Mouse (Mus musculus) MEL (cell line): Measurements from ENCODE around the gene Kcnb1. TPM values are rescaled to one million over a fixed set of nuclear protein-coding genes. Genes with fewer than 3 reads are reported as not detected.

Experiments used
- DNase-seq: peaks from one replicate; pipeline ENCODE4 v3.0.0; 2011; ENCODE audit warnings: low read depth, low spot score
- H3K27ac ChIP-seq: 2 replicates; pipeline ENCODE4 v1.5.1; 2012; ENCODE audit warnings: low read depth, mild to moderate bottlenecking, control low read depth, low read length, moderate library complexity; ENCODE audit not compliant: control insufficient read depth
- H3K27me3 ChIP-seq, 2 experiments: fragments of 150-350 bp in 1 of 2; sonication (generic) in 1 of 2; 2 replicates each; pipeline ENCODE4 v1.6.1; 2012; ENCODE audit warnings: low read length in 2 of 2, mild to moderate bottlenecking in 2 of 2, improper control_type of control experiment in 1 of 2, moderate library complexity in 1 of 2; ENCODE audit not compliant: insufficient read depth in 2 of 2, control insufficient read depth in 1 of 2
- H3K36me3 ChIP-seq, 2 experiments: 2 replicates each; pipeline ENCODE4 v1.6.1; 2012 to 2014; ENCODE audit warnings: low read length in 2 of 2, improper control_type of control experiment in 1 of 2, inconsistent platforms in 1 of 2, mild to moderate bottlenecking in 1 of 2; ENCODE audit not compliant: insufficient read depth in 2 of 2, control insufficient read depth in 1 of 2
- H3K4me1 ChIP-seq, 2 experiments: fragments of 150-350 bp in 1 of 2; sonication (generic) in 1 of 2; 2 replicates each; pipeline ENCODE4 v1.6.1; 2012; ENCODE audit warnings: low read length in 2 of 2, improper control_type of control experiment in 1 of 2, mild to moderate bottlenecking in 1 of 2; ENCODE audit not compliant: insufficient read depth in 2 of 2, control insufficient read depth in 1 of 2
- H3K4me3 ChIP-seq, 2 experiments: fragments of 150-350 bp in 1 of 2; sonication (generic) in 1 of 2; 2 replicates each; pipeline ENCODE4 v1.5.1; 2012; ENCODE audit warnings: low read depth in 2 of 2, low read length in 2 of 2, mild to moderate bottlenecking in 2 of 2, moderate library complexity in 2 of 2, control low read depth in 1 of 2, improper control_type of control experiment in 1 of 2; ENCODE audit not compliant: control insufficient read depth in 1 of 2, insufficient read depth in 1 of 2
- H3K79me2 ChIP-seq: 2 replicates; pipeline ENCODE4 v1.6.1; 2012; ENCODE audit warnings: mild to moderate bottlenecking, low read length, moderate library complexity; ENCODE audit not compliant: control insufficient read depth, poor library complexity, insufficient read depth
- H3K9ac ChIP-seq: 2 replicates; pipeline ENCODE4 v1.6.1; 2012; ENCODE audit warnings: low read depth, mild to moderate bottlenecking, control low read depth, low read length, moderate library complexity; ENCODE audit not compliant: control insufficient read depth, poor library complexity, severe bottlenecking
- H3K9me3 ChIP-seq: fragments of 150-350 bp; sonication (generic); replicated peaks from 2 replicates; pipeline ENCODE4 v1.6.1; 2012; ENCODE audit warnings: mild to moderate bottlenecking, low read length, improper control_type of control experiment, moderate library complexity; ENCODE audit not compliant: insufficient read depth
- BHLHE40 ChIP-seq: IDR thresholded peaks from 2 replicates; pipeline ENCODE4 v1.6.1; 2012; ENCODE audit warnings: low read depth, mild to moderate bottlenecking, inconsistent platforms, low read length, improper control_type of control experiment, borderline replicate concordance
- CTCF ChIP-seq, 3 experiments: IDR thresholded peaks in 2 of 3; conservative IDR thresholded peaks in 1 of 3; 2 replicates each; pipeline ENCODE4 v1.5.1; 2011 to 2012; ENCODE audit warnings: low read length in 3 of 3, low read depth in 2 of 3, mild to moderate bottlenecking in 2 of 3, improper control_type of control experiment in 1 of 3, inconsistent platforms in 1 of 3, mixed read lengths in 1 of 3, moderate library complexity in 1 of 3; ENCODE audit not compliant: control insufficient read depth in 1 of 3, insufficient read depth in 1 of 3, poor library complexity in 1 of 3, severe bottlenecking in 1 of 3
- E2F4 ChIP-seq: IDR thresholded peaks from 2 replicates; pipeline ENCODE4 v1.6.1; 2011; ENCODE audit warnings: low read depth, low read length, improper control_type of control experiment, borderline replicate concordance
- ELF1 ChIP-seq: IDR thresholded peaks from 2 replicates; pipeline ENCODE4 v1.6.1; 2014; ENCODE audit warnings: low read depth, mild to moderate bottlenecking, inconsistent platforms, low read length, improper control_type of control experiment, moderate library complexity
- ETS1 ChIP-seq: IDR thresholded peaks from 2 replicates; pipeline ENCODE4 v1.6.1; 2012; ENCODE audit warnings: low read depth, mild to moderate bottlenecking, inconsistent platforms, low read length, improper control_type of control experiment, moderate library complexity
- GABPA ChIP-seq: IDR thresholded peaks from 2 replicates; pipeline ENCODE4 v1.6.1; 2012; ENCODE audit warnings: low read depth, mild to moderate bottlenecking, inconsistent platforms, low read length, improper control_type of control experiment, moderate library complexity
- HCFC1 ChIP-seq: IDR thresholded peaks from 2 replicates; pipeline ENCODE4 v1.6.1; 2012; ENCODE audit warnings: low read depth, mild to moderate bottlenecking, inconsistent platforms, low read length, improper control_type of control experiment, moderate library complexity
- KAT2A ChIP-seq: conservative IDR thresholded peaks from 2 replicates; pipeline ENCODE4 v1.6.1; 2012; ENCODE audit warnings: low read depth, low read length, improper control_type of control experiment, inconsistent platforms
- MAFK ChIP-seq: IDR thresholded peaks from 2 replicates; pipeline ENCODE4 v1.6.1; 2011; ENCODE audit warnings: low read depth, mild to moderate bottlenecking, low read length, improper control_type of control experiment, borderline replicate concordance
- MAZ ChIP-seq: IDR thresholded peaks from 2 replicates; pipeline ENCODE4 v1.6.1; 2012; ENCODE audit warnings: low read depth, mild to moderate bottlenecking, inconsistent platforms, low read length, improper control_type of control experiment
- MXI1 ChIP-seq: IDR thresholded peaks from 2 replicates; pipeline ENCODE4 v1.6.1; 2011; ENCODE audit warnings: mild to moderate bottlenecking, low read depth, low read length, improper control_type of control experiment
- POLR2AphosphoS2 ChIP-seq: IDR thresholded peaks from 2 replicates; pipeline ENCODE4 v1.6.1; 2011; ENCODE audit warnings: low read length, improper control_type of control experiment
- POLR2AphosphoS5 ChIP-seq: IDR thresholded peaks from 2 replicates; pipeline ENCODE4 v1.6.1; 2012; ENCODE audit warnings: low read depth, borderline replicate concordance, mild to moderate bottlenecking, inconsistent platforms, low read length, moderate library complexity, mixed read lengths
- RAD21 ChIP-seq: IDR thresholded peaks from 2 replicates; pipeline ENCODE4 v1.6.1; 2011; ENCODE audit warnings: mild to moderate bottlenecking, low read depth, low read length, improper control_type of control experiment
- RCOR1 ChIP-seq: IDR thresholded peaks from 2 replicates; pipeline ENCODE4 v1.6.1; 2012; ENCODE audit warnings: low read depth, mild to moderate bottlenecking, inconsistent platforms, low read length, improper control_type of control experiment
- TAL1 ChIP-seq: IDR thresholded peaks from 2 replicates; pipeline ENCODE4 v1.6.1; 2012; ENCODE audit warnings: mild to moderate bottlenecking, inconsistent platforms, low read length, moderate library complexity, mixed read lengths
- TBP ChIP-seq: IDR thresholded peaks from 2 replicates; pipeline ENCODE4 v1.8.0; 2011; ENCODE audit warnings: low read depth, low read length, improper control_type of control experiment
- TCF12 ChIP-seq: IDR thresholded peaks from 2 replicates; pipeline ENCODE4 v1.6.1; 2014; ENCODE audit warnings: low read depth, mild to moderate bottlenecking, inconsistent platforms, low read length, improper control_type of control experiment, moderate library complexity
- ZC3H11A ChIP-seq: IDR thresholded peaks from 2 replicates; pipeline ENCODE4 v1.6.1; 2012; ENCODE audit warnings: low read depth, mild to moderate bottlenecking, inconsistent platforms, low read length, improper control_type of control experiment
- polyA plus RNA-seq, 2 experiments: library from polyadenylated mRNA; stranded (reverse) in 1 of 2; unstranded in 1 of 2; fragments of >175 nt in 1 of 2; fragments of >200 nt in 1 of 2; gene quantifications; 2 replicates each; pipeline versions ENCODE4 v1.2.1 to v1.2.4; 2012; ENCODE audit warnings: low replicate concordance in 2 of 2, low read depth in 1 of 2; ENCODE audit not compliant: insufficient read length in 2 of 2, insufficient read depth in 1 of 2, missing spikeins in 1 of 2
- total RNA-seq: library from RNA; depleted of rRNA; stranded (reverse); fragments of 300-350 nt; gene quantifications from 2 replicates; pipeline ENCODE4 v1.2.3, GENCODE M21; 2012

Kcnb1 gene
- total and polyA plus RNA-seq, 3 experiments, result 0.39 to 3.6 TPM; not detected in 1

DNA sequence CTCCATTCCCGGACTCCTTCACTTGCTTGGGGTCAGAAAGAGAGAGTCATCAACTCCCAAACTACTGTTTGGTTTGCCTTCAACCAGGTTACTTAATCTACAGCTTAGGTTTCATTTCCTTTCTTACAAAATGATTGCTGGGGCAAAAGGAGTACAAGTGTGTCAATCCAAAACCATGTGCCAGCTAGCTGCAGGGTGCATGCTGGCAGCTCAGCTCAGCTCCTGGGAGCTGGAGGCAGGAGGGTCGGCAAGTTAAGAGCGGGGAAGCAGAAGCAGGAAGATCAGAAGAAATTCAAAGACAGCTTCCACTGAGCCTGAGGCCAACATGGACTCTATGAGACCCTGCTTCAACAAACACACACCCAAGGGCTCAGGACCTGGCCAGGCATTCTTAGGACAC is 129.6 kb downstream of the Kcnb1 start:
- TF ChIP-seq HCFC1 (no peak), KAT2A (no peak)
- TF ChIP-seq, all 39 proteins: peak for 0
- H3K79me2 ChIP-seq, result peaks cover 48% of the 10 kb centered on the region
- H3K27ac ChIP-seq, result no peak overlapping the region
- peak overlapping the region; percentile 14; the same call in 1 of the 2 replicates for H3K9ac ChIP-seq
- peaks cover 0 to 7% of the 10 kb centered on the region in 2 experiments; a peak in 2 of 4 replicates for H3K4me1 ChIP-seq
- H3K4me3 ChIP-seq, result no peak overlapping the region
- H3K27me3 ChIP-seq, result no peaks in the 10 kb centered on the region
- no peaks in the 10 kb centered on the region for H3K9me3 ChIP-seq
- peaks cover 11 to 14% of the 10 kb centered on the region in 2 experiments for H3K36me3 ChIP-seq
- DNase-seq, result no peak

DNA sequence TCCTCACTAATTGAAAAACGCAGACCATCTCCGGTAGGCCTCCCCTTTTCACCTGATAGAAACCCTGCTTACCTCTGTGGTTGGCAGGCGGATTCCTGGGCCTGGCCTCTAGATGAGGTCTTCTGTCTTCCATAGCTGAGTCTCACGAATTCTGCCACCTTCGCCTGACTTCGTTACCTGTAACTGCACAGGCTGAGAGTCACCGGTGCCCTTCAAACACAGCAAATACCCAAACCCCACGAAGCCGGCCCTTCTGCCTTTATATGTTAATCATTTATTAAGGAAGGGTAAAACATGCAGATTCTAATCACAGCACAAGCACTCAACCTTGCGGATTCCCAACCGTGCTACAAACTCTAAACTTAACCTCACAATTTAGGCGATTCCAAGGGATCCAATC is 130.0 kb downstream of the Kcnb1 start:
- Histone ChIP-seq H3K27ac (no peak overlapping the region), H3K36me3 (peaks cover 10 to 11% of the 10 kb centered on the region in 2 experiments), H3K9ac (no peak overlapping the region), H3K4me1 (peaks cover 0 to 11% of the 10 kb centered on the region in 2 experiments; a peak in 2 of 4 replicates), H3K4me3 (no peak overlapping the region), H3K9me3 (no peaks in the 10 kb centered on the region), H3K79me2 (peaks cover 48% of the 10 kb centered on the region), H3K27me3 (no peaks in the 10 kb centered on the region)
- DNase-seq, result no peak
- no peak for TF ChIP-seq ETS1
- no peak for TF ChIP-seq TAL1
- no peak for TF ChIP-seq KAT2A
- TF ChIP-seq ZC3H11A, result no peak
- TF ChIP-seq BHLHE40, result no peak
- TF ChIP-seq TBP, result no peak
- TF ChIP-seq HCFC1, result no peak
- no peak for TF ChIP-seq POLR2AphosphoS2
- TF ChIP-seq MAFK, result no peak

GRCm38 (mm10) chr2:167059536-167059935 is 130.4 kb downstream of the Kcnb1 start:
- Histone ChIP-seq H3K4me1 (peaks cover 0 to 14% of the 10 kb centered on the region in 2 experiments; a peak in 2 of 4 replicates), H3K36me3 (peaks cover 9 to 15% of the 10 kb centered on the region in 2 experiments), H3K27ac (no peak overlapping the region), H3K27me3 (no peaks in the 10 kb centered on the region), H3K9me3 (no peaks in the 10 kb centered on the region), H3K9ac (no peak overlapping the region), H3K4me3 (no peak overlapping the region), H3K79me2 (peaks cover 45% of the 10 kb centered on the region)
- TF ChIP-seq POLR2AphosphoS2, result no peak
- no peak for TF ChIP-seq TCF12
- TF ChIP-seq GABPA, result no peak
- no peak for TF ChIP-seq MAFK
- no peak for TF ChIP-seq RAD21
- TF ChIP-seq MAZ, result no peak
- TF ChIP-seq CTCF (IDR thresholded peaks at IDR 0.05 in 2 of 3, conservative IDR thresholded peaks at IDR 0.05 in 1 of 3; ENCODE audit: control insufficient read depth in 1 of 3, insufficient read depth in 1 of 3, low read depth in 2 of 3, low read length in 3 of 3, poor library complexity in 1 of 3, severe bottlenecking in 1 of 3), result no peak
- no peak for TF ChIP-seq E2F4
- no peak for TF ChIP-seq ELF1
- no peak for TF ChIP-seq RCOR1
- TF ChIP-seq POLR2AphosphoS5, result no peak
- no peak for TF ChIP-seq ETS1
- no peak for TF ChIP-seq HCFC1
- no peak for TF ChIP-seq ZC3H11A
- no peak for TF ChIP-seq MXI1
- DNase-seq, result no peak
